Mouse (Mus musculus) E14TG2a.4 (cell line): ENCODE results near the gene Amfr.

ENCODE experiments used
- CTCF ChIP-seq: conservative IDR thresholded peaks from 2 replicates; pipeline ENCODE4 v1.5.1; 2014; ENCODE audit warnings: low read length
- NANOG ChIP-seq: IDR thresholded peaks from 2 replicates; pipeline ENCODE4 v1.6.1; 2014; ENCODE audit warnings: borderline replicate concordance, low read length, mixed read lengths
- POU5F1 ChIP-seq: IDR thresholded peaks from 2 replicates; pipeline ENCODE4 v1.6.1; 2014; ENCODE audit warnings: low read length, borderline replicate concordance

DNA sequence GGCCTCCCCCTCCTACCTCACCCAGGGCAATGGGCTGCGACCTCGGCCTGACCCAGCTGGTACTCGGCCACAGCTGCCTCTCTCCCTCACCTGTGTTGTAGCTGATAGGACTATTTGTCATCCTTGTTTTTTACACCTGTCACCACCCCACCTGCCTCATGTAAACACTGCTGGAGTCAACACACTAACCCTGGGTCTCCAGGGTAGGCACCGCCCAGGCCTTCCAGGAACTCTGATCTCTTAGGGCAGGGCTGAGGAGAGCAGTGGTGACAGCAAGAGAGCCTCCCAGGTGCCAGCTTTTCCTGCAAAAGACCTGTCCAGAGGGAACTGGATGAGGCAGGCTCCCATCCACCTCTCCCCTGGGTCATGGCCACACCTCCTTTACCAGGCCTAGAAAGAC is 83.4 kb downstream of the Amfr start:
- TF ChIP-seq CTCF = no peak
- TF ChIP-seq POU5F1 = no peak
- TF ChIP-seq NANOG = no peak
